Mouse (Mus musculus) spleen, adult 2 months (tissue): ENCODE data around the gene Vrk1.

ENCODE experiments used
- CTCF ChIP-seq: fragments of 200-500 bp; IDR thresholded peaks from 2 replicates; pipeline ENCODE4 v1.5.1; 2011; ENCODE audit warnings: mild to moderate bottlenecking, inconsistent platforms; ENCODE audit not compliant: insufficient read depth, insufficient read length, insufficient replicate concordance; ENCODE audit errors: extremely low read depth
- POLR2A ChIP-seq: fragments of 200-500 bp; IDR thresholded peaks from 2 replicates; pipeline ENCODE4 v1.6.1; 2011; ENCODE audit warnings: low read depth, low read length, inconsistent platforms

- TF ChIP-seq CTCF (no peak), POLR2A (no peak)
These were observed 49.3 kb upstream of the Vrk1 start for GRCm38 (mm10) chr12:105960592-105961330.
